Mouse (Mus musculus): ENCODE measurements around the gene Sulf2. TPM values are rescaled to one million over a fixed set of nuclear protein-coding genes. Genes with fewer than 3 reads are reported as not detected.

Gene Sulf2
- total and polyA plus RNA-seq, 3 experiments: not detected

DNA sequence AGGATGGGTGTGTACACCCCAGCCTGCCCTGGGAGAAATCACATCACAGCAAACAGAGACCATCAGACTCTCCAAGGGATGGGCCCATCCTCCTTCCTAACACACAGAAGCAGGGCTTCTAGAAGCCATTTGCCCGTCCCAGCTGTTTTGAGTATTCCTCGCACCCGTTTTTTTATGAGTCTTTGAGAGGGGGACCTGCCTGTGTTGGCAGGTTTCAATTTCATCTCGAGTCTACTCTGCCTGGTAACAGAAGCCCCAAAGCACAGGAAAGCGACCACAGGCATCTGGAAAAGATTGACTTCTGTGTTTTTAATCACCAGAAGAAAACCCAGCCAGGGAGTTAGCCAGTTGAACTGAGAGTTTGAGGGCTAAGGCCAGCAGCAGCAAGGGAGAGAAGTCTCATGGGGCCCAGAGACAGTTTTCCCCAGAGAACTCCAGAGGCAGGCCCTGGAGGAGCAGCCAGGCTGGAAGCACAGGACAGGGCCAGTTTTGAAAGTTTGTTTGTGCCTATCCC, 24.7 kb upstream of the Sulf2 start:
- in situ Hi-C loops (cut with MboI; ENCODE audit: low pct_ligation_motif_present, low pct_unique_long_range_greater_than_20kb, low sequenced_read_pairs) (no loop called here), dilution Hi-C loops (cut with MboI; ENCODE audit: extremely low pct_ligation_motif_present, extremely low pct_unique_long_range_greater_than_20kb, low sequenced_read_pairs) (no loop called here)
- TF ChIP-seq TCF12 (IDR thresholded peaks at IDR 0.05; ENCODE audit: low read depth, low read length) (no peak), BHLHE40 (IDR thresholded peaks at IDR 0.05; ENCODE audit: low read depth, low read length) (no peak), MAZ (IDR thresholded peaks at IDR 0.05; ENCODE audit: low read depth, low read length) (no peak), POLR2AphosphoS2 (IDR thresholded peaks at IDR 0.05; ENCODE audit: low read depth, low read length) (no peak), E2F4 (IDR thresholded peaks at IDR 0.05; ENCODE audit: insufficient replicate concordance, low read depth, low read length) (no peak)
- H3K27ac ChIP-seq (ENCODE audit: insufficient read depth, low read depth): no peak overlapping the region
- H3K4me2 ChIP-seq (ENCODE audit: insufficient read depth, low read depth, poor library complexity, severe bottlenecking): peak overlapping the region; percentile 10; the same call in 1 of the 2 replicates
- no peak overlapping the region for H3K4me3 ChIP-seq (replicated peaks in 1 of 3; ENCODE audit: low read depth in 2 of 3, low read length in 2 of 3, poor library complexity in 1 of 3)
- no peak overlapping the region for H3K9ac ChIP-seq (ENCODE audit: insufficient read depth, low read depth)
- no peaks in the 10 kb centered on the region for H3K79me2 ChIP-seq (replicated peaks; ENCODE audit: control insufficient read depth, extremely low read depth, insufficient read depth, poor library complexity, severe bottlenecking)
- peaks cover 3% of the 10 kb centered on the region for H3K27me3 ChIP-seq (replicated peaks)
- peaks cover 3 to 21% of the 10 kb centered on the region in 2 experiments for H3K4me1 ChIP-seq (ENCODE audit: control insufficient read depth in 1 of 2, insufficient read depth in 2 of 2)
- H3K36me3 ChIP-seq (replicated peaks in 1 of 2; ENCODE audit: control insufficient read depth in 1 of 2, insufficient read depth in 1 of 2, low read length in 1 of 2): no peaks in the 10 kb centered on the region
- no peak for DNase-seq (ENCODE audit: extremely low read depth)
- H3K9me3 ChIP-seq (replicated peaks; ENCODE audit: low read length): peaks cover 7% of the 10 kb centered on the region

DNA sequence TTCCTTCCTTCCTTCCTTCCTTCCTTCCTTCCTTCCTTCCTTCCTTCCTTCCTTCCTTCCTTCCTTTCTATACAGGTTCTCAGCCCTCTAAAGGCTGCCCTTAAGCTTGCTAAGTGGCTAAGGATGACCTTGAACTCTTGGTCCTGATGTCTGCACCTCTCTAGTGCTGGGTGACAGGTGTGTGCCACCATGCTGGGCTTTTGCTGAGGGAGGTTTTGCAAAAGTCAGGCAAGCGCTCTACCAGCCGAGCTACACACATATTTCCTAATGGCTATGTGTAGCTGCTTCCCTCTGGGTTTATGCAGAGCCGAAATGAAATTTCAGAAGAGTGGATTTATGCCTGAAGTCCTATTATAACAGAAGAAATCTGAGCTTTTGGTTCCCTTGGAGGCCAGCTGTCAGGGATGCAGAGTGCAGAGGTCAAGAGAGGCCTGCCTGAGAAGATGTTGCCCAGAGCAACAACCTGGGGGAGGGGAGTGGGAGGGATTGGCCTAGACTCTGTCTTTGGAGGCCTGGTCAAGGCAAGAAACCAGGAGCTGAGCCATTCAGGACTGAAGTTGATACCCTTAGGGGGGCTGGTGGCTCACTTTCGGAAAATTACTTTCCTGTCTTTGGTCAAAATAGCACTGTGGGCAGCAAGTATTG, 24.1 kb upstream of the Sulf2 start:
- in situ Hi-C loops (cut with MboI; ENCODE audit: low pct_ligation_motif_present, low pct_unique_long_range_greater_than_20kb, low sequenced_read_pairs): no loop called here

More for the DNA sequence above, 24.1 kb upstream of the Sulf2 start:
- H3K27ac ChIP-seq (ENCODE audit: insufficient read depth, low read depth): no peak overlapping the region
- DNase-seq (ENCODE audit: extremely low read depth): no peak
- no peak for TF ChIP-seq MAX (IDR thresholded peaks at IDR 0.05; ENCODE audit: low read length)
- TF ChIP-seq ETS1 (conservative IDR thresholded peaks at IDR 0.05; ENCODE audit: low read depth, low read length): no peak
- no peak for TF ChIP-seq MAZ (IDR thresholded peaks at IDR 0.05; ENCODE audit: low read depth, low read length)
- no peak for TF ChIP-seq GABPA (IDR thresholded peaks at IDR 0.05; ENCODE audit: insufficient replicate concordance, low read depth, low read length)
- TF ChIP-seq EP300 (IDR thresholded peaks at IDR 0.05; ENCODE audit: low read length): no peak
- TF ChIP-seq ZKSCAN1 (IDR thresholded peaks at IDR 0.05; ENCODE audit: borderline replicate concordance, low read depth, low read length): no peak
- no peak for TF ChIP-seq JUND (conservative IDR thresholded peaks at IDR 0.05; ENCODE audit: low read depth, low read length)
- TF ChIP-seq ZC3H11A (IDR thresholded peaks at IDR 0.05; ENCODE audit: low read depth, low read length): no peak
- TF ChIP-seq SIN3A (IDR thresholded peaks at IDR 0.05; ENCODE audit: low read length): no peak
- no peak for TF ChIP-seq MXI1 (IDR thresholded peaks at IDR 0.05; ENCODE audit: low read depth, low read length)
- no peak for TF ChIP-seq USF2 (conservative IDR thresholded peaks at IDR 0.05; ENCODE audit: low read depth, low read length)
- no peak for TF ChIP-seq CHD1 (IDR thresholded peaks at IDR 0.05; ENCODE audit: low read depth, low read length)
- no peak for TF ChIP-seq TBP (conservative IDR thresholded peaks at IDR 0.05; ENCODE audit: low read depth, low read length)
- no peak for TF ChIP-seq UBTF (IDR thresholded peaks at IDR 0.05; ENCODE audit: low read depth, low read length)
- no peak for TF ChIP-seq JUN (IDR thresholded peaks at IDR 0.05; ENCODE audit: insufficient read depth, low read depth, low read length)
- no peak for TF ChIP-seq ELF1 (IDR thresholded peaks at IDR 0.05; ENCODE audit: low read depth, low read length)
- TF ChIP-seq BHLHE40 (IDR thresholded peaks at IDR 0.05; ENCODE audit: low read depth, low read length): no peak
- no peak for TF ChIP-seq ZMIZ1 (IDR thresholded peaks at IDR 0.05; ENCODE audit: low read depth, low read length)
- TF ChIP-seq E2F4 (IDR thresholded peaks at IDR 0.05; ENCODE audit: insufficient replicate concordance, low read depth, low read length): no peak
- TF ChIP-seq USF1 (IDR thresholded peaks at IDR 0.05; ENCODE audit: low read depth, low read length): no peak
- dilution Hi-C loops (cut with MboI; ENCODE audit: extremely low pct_ligation_motif_present, extremely low pct_unique_long_range_greater_than_20kb, low sequenced_read_pairs): no loop called here
- H3K79me2 ChIP-seq (replicated peaks; ENCODE audit: control insufficient read depth, extremely low read depth, insufficient read depth, poor library complexity, severe bottlenecking): no peaks in the 10 kb centered on the region
- H3K27me3 ChIP-seq (replicated peaks): no peaks in the 10 kb centered on the region
- peaks cover 3 to 26% of the 10 kb centered on the region in 2 experiments for H3K4me1 ChIP-seq (ENCODE audit: control insufficient read depth in 1 of 2, insufficient read depth in 2 of 2)
- H3K9ac ChIP-seq (ENCODE audit: insufficient read depth, low read depth): no peak overlapping the region
- H3K4me3 ChIP-seq (replicated peaks in 1 of 3; ENCODE audit: low read depth in 2 of 3, low read length in 2 of 3, poor library complexity in 1 of 3): no peak overlapping the region
- H3K36me3 ChIP-seq (replicated peaks in 1 of 2; ENCODE audit: control insufficient read depth in 1 of 2, insufficient read depth in 1 of 2, low read length in 1 of 2): no peaks in the 10 kb centered on the region
- peaks cover 7% of the 10 kb centered on the region for H3K9me3 ChIP-seq (replicated peaks; ENCODE audit: low read length)
- no peak overlapping the region for H3K4me2 ChIP-seq (ENCODE audit: insufficient read depth, low read depth, poor library complexity, severe bottlenecking)
